ENCODE assay signal across 22 mouse cellular contexts in genomic region chr6:87755196-87755595, GRCm38 (mm10). TPM values are rescaled to one million over a fixed set of nuclear protein-coding genes. Genes with fewer than 3 reads are reported as not detected.
"Had no signal": no experiment of that assay in that cellular context is flagged by ENCODE, and none has a peak within 500 bp of the region (broad histone marks: within the 10 kb centered on the region; RNA-seq: fewer than 3 reads in every experiment).

No protein-coding gene starts in this region.

- H3K9ac ChIP-seq: liver, embryonic 13.5 days; liver, embryonic 15.5 days; lung, embryonic 15.5 days; midbrain, embryonic 13.5 days; midbrain, embryonic 15.5 days; neural tube, embryonic 12.5 days had no signal

- H3K4me1 ChIP-seq: lung, embryonic 15.5 days; midbrain, embryonic 13.5 days; midbrain, embryonic 15.5 days; neural tube, embryonic 12.5 days had no signal

- H3K4me3 ChIP-seq: liver, embryonic 13.5 days; liver, embryonic 15.5 days; lung, embryonic 15.5 days; megakaryocyte, embryonic 14.5 days; midbrain, embryonic 13.5 days; midbrain, embryonic 15.5 days; neural tube, embryonic 12.5 days had no signal

- H3K9me3 ChIP-seq: liver, embryonic 13.5 days; liver, embryonic 15.5 days; lung, embryonic 15.5 days; midbrain, embryonic 13.5 days; midbrain, embryonic 15.5 days; neural tube, embryonic 12.5 days had no signal

- DNase-seq: liver, embryonic 13.5 days; lung, adult 2 months; lung, postnatal 10 days; retina, postnatal 1 day; right cerebral cortex, adult 18-20 months; right cerebral cortex, postnatal 25 days; right cerebral cortex, postnatal 4 days; spleen, adult 18-20 months; thymus, adult 2 months; thymus, postnatal 25 days; thymus, postnatal 4 days had no signal

- H3K27ac ChIP-seq: liver, embryonic 13.5 days; liver, embryonic 15.5 days; lung, embryonic 15.5 days; macrophage; midbrain, embryonic 13.5 days; midbrain, embryonic 15.5 days; neural tube, embryonic 12.5 days had no signal

- ATAC-seq: midbrain, embryonic 13.5 days; midbrain, embryonic 15.5 days had no signal

- H3K36me3 ChIP-seq: liver, embryonic 13.5 days; liver, embryonic 15.5 days; midbrain, embryonic 15.5 days had no signal

- H3K4me2 ChIP-seq: liver, embryonic 13.5 days; liver, embryonic 15.5 days; lung, embryonic 15.5 days; midbrain, embryonic 11.5 days; midbrain, embryonic 13.5 days; midbrain, embryonic 15.5 days; neural tube, embryonic 12.5 days had no signal

- H3K27me3 ChIP-seq: lung, embryonic 15.5 days; midbrain, embryonic 13.5 days; midbrain, embryonic 15.5 days; neural tube, embryonic 12.5 days had no signal

RNA-seq across cellular contexts. Expression of gene Gp9, which starts 22.7 kb away (rescaled TPM):
- polyA plus RNA-seq: midbrain, postnatal 0 days; small intestine, adult 2 months; testis, adult 2 months had no signal

RNA-seq across cellular contexts. Expression of gene Efcc1, which starts 24.5 kb away (rescaled TPM):
- polyA plus RNA-seq: macrophage had no signal
